Comparison of ENCODE assay signal across 9 mouse cellular contexts in genomic region chr1:90896741-90897361, GRCm38 (mm10). TPM values are rescaled to one million over a fixed set of nuclear protein-coding genes. Genes with fewer than 3 reads are reported as not detected.
DNase-seq lines count a peak whose midpoint lies in the region; ATAC-seq and TF ChIP-seq lines count a peak whose summit lies in the region.
"Had no signal": no experiment of that assay in that cellular context is flagged by ENCODE, and none has a peak within 500 bp of the region (broad histone marks: within the 10 kb centered on the region; RNA-seq: fewer than 3 reads in every experiment).

No protein-coding gene starts in this region.

- H3K4me1 ChIP-seq in intestine, postnatal 0 days (replicated peaks; ENCODE audit: control insufficient read depth, insufficient read depth, low read length) = no peaks in the 10 kb centered on the region
- peaks cover 37% of the 10 kb centered on the region for H3K4me1 ChIP-seq in limb, embryonic 13.5 days
- H3K4me1 ChIP-seq in small intestine, adult 2 months (ENCODE audit: control insufficient read depth, insufficient read depth, insufficient read length, low read length) = 0 out of 2 replicates have a peak, but pooled peaks cover 3% of the 10 kb centered on the region

- no peak for DNase-seq in frontal cortex, adult 2 months (ENCODE audit: extremely low spot score in 1 of 2, low spot score in 1 of 2)
- DNase-seq in cerebellum, postnatal 10 days = peak; percentile 71 to 86
- DNase-seq in gastrocnemius, postnatal 4 days (ENCODE audit: low spot score in 2 of 2) = peak; percentile 43 to 72
- DNase-seq in c-Kit-positive CD71-positive TER-119-positive erythroid progenitor cells, embryonic 14.5 days (ENCODE audit: low spot score) = no peak

- H3K4me3 ChIP-seq in intestine, postnatal 0 days (ENCODE audit: low read depth, low read length) = no peak overlapping the region
- H3K4me3 ChIP-seq in limb, embryonic 13.5 days = no peak overlapping the region
- H3K4me3 ChIP-seq in small intestine, adult 2 months (ENCODE audit: low read depth, low read length) = no peak overlapping the region

- TF ChIP-seq CTCF in intestine, postnatal 0 days (IDR thresholded peaks at IDR 0.05; ENCODE audit: low read depth) = no peak
- TF ChIP-seq CTCF in small intestine, adult 2 months (IDR thresholded peaks at IDR 0.05; ENCODE audit: extremely low read depth, insufficient read length, insufficient replicate concordance, low read depth, low read length) = no peak

- TF ChIP-seq POLR2A in small intestine, adult 2 months (IDR thresholded peaks at IDR 0.05; ENCODE audit: low read depth, low read length) = no peak

- no peak overlapping the region for H3K4me2 ChIP-seq in intestine, postnatal 0 days (replicated peaks; ENCODE audit: low read depth)
- H3K4me2 ChIP-seq in limb, embryonic 13.5 days (replicated peaks) = peak overlapping the region; percentile 31

- H3K36me3 ChIP-seq in intestine, postnatal 0 days (ENCODE audit: control insufficient read depth, insufficient read depth) = no peaks in the 10 kb centered on the region
- no peaks in the 10 kb centered on the region for H3K36me3 ChIP-seq in limb, embryonic 13.5 days
- no peaks in the 10 kb centered on the region for H3K36me3 ChIP-seq in small intestine, adult 2 months (ENCODE audit: control insufficient read depth, insufficient read depth, low read length)

- peak overlapping the region; percentile 15; the same call in 1 of the 2 replicates for H3K27ac ChIP-seq in intestine, postnatal 0 days (ENCODE audit: low read depth, low read length)
- peak overlapping the region; percentile 80 for H3K27ac ChIP-seq in limb, embryonic 13.5 days
- 0 out of 2 replicates have a peak overlapping the region, but pooled peaks have one; percentile 27 for H3K27ac ChIP-seq in small intestine, adult 2 months (ENCODE audit: insufficient read depth, low read depth, low read length)

- no peaks in the 10 kb centered on the region for H3K9me3 ChIP-seq in intestine, postnatal 0 days (ENCODE audit: control insufficient read depth)
- H3K9me3 ChIP-seq in limb, embryonic 13.5 days = no peaks in the 10 kb centered on the region

- 40% methylated on average over 14 of the region's 14 CpGs for WGBS in intestine, postnatal 0 days
- 26% methylated on average over 14 of the region's 14 CpGs for WGBS in limb, embryonic 13.5 days
- 47% methylated on average over 14 of the region's 14 CpGs for WGBS in small intestine, adult 2 months

- H3K27me3 ChIP-seq in intestine, postnatal 0 days (replicated peaks; ENCODE audit: control insufficient read depth, insufficient read depth, low read length) = no peaks in the 10 kb centered on the region
- H3K27me3 ChIP-seq in limb, embryonic 13.5 days = no peaks in the 10 kb centered on the region
- no peaks in the 10 kb centered on the region for H3K27me3 ChIP-seq in small intestine, adult 2 months (ENCODE audit: control insufficient read depth, insufficient read depth, low read length)

- H3K9ac ChIP-seq in intestine, postnatal 0 days (ENCODE audit: low read depth, low read length) = no peak overlapping the region
- H3K9ac ChIP-seq in limb, embryonic 13.5 days = no peak overlapping the region

- ATAC-seq in frontal cortex, adult (ENCODE audit: low TSS enrichment) = peak; percentile 23; the same call in 1 of the 2 replicates
- peak; percentile 67 for ATAC-seq in intestine, postnatal 0 days
- peak; percentile 95 for ATAC-seq in limb, embryonic 13.5 days (ENCODE audit: low FRiP score, low read depth)

RNA-seq across cellular contexts. Expression of gene Mlph, which starts 18.0 kb away (rescaled TPM):
- polyA plus RNA-seq in frontal cortex, adult 2 months (2012; rRNA removed) = 0.69 and 1.2 TPM in 2 replicates
- total RNA-seq in gastrocnemius, postnatal 4 days (2021) = under 1 TPM; 0.59 to 0.75 TPM
- 3.0 and 3.4 TPM in 2 replicates for polyA plus RNA-seq in intestine, postnatal 0 days (2015; fragmentation: Nextera tagmentation; extraction: Ambion mirVana)
- polyA plus RNA-seq in limb, embryonic 13.5 days (2015; fragmentation: Nextera tagmentation; extraction: Ambion mirVana) = 0.37 and 0.87 TPM in 2 replicates
- polyA plus RNA-seq in small intestine, adult 2 months (2012; rRNA removed) = 17.6 and 25.8 TPM in 2 replicates

RNA-seq across cellular contexts. Expression of gene Col6a3, which starts 53.1 kb away (rescaled TPM):
- 1.5 and 2.2 TPM in 2 replicates for polyA plus RNA-seq in frontal cortex, adult 2 months (2012; rRNA removed)
- 100 to 1,000 TPM; 499 to 546 TPM for total RNA-seq in gastrocnemius, postnatal 4 days (2021)
- 31.5 and 33.3 TPM in 2 replicates for polyA plus RNA-seq in intestine, postnatal 0 days (2015; fragmentation: Nextera tagmentation; extraction: Ambion mirVana)
- 78.1 and 86.3 TPM in 2 replicates for polyA plus RNA-seq in limb, embryonic 13.5 days (2015; fragmentation: Nextera tagmentation; extraction: Ambion mirVana)
- 11.5 and 19.2 TPM in 2 replicates for polyA plus RNA-seq in small intestine, adult 2 months (2012; rRNA removed)

RNA-seq across cellular contexts. Expression of gene Prlh, which starts 56.1 kb away (rescaled TPM):
- not detected in 2 replicates for polyA plus RNA-seq in frontal cortex, adult 2 months (2012; rRNA removed)
- total RNA-seq in gastrocnemius, postnatal 4 days (2021) = not detected
- polyA plus RNA-seq in intestine, postnatal 0 days (2015; fragmentation: Nextera tagmentation; extraction: Ambion mirVana) = not detected in 2 replicates
- polyA plus RNA-seq in limb, embryonic 13.5 days (2015; fragmentation: Nextera tagmentation; extraction: Ambion mirVana) = not detected in 2 replicates
- polyA plus RNA-seq in small intestine, adult 2 months (2012; rRNA removed) = not detected in 2 replicates
- polyA plus RNA-seq: spleen, adult 2 months had no signal

Comparison
In these comparisons a context has a peak if more than half of its experiments do, and no peak if none do; other contexts are left out.
1. ATAC-seq: peak in every context shown above with its lines; median percentile 95 in limb, embryonic 13.5 days; 67 in intestine, postnatal 0 days; 23 in frontal cortex, adult.
2. DNase-seq: peak in cerebellum, postnatal 10 days (2 of 2) and gastrocnemius, postnatal 4 days (2 of 2); none in frontal cortex, adult 2 months (0 of 2) and c-Kit-positive CD71-positive TER-119-positive erythroid progenitor cells, embryonic 14.5 days (single experiment).
3. H3K27ac ChIP-seq: peak in every context shown above with its lines; median percentile 80 in limb, embryonic 13.5 days; 27 in small intestine, adult 2 months; 15 in intestine, postnatal 0 days.